Mouse (Mus musculus) spleen, postnatal 10 days (tissue): ENCODE results near the gene Ankrd35.
"Not testable (repeated sequence)": the region's sequence is repeated elsewhere in the genome, so short reads cannot be mapped to it uniquely, and the experiment has no call there.

ENCODE experiments used
- DNase-seq, 2 experiments: peaks; one replicate each; pipeline ENCODE4 v3.0.0; 2021 to 2022; ENCODE audit warnings: low spot score in 2 of 2

Gene Ankrd35

GRCm38 (mm10) chr3:96673514-96673913 lies 3.6 kb downstream of the Ankrd35 start:
- DNase-seq, result no peak

GRCm38 (mm10) chr3:96674442-96674841 lies 4.5 kb downstream of the Ankrd35 start:
- DNase-seq, result no peak

- no peak for DNase-seq
Measured at GRCm38 (mm10) chr3:96675171-96675570, 5.2 kb downstream of the Ankrd35 start.

- DNase-seq, result no peak
Measured at GRCm38 (mm10) chr3:96675690-96676089, 5.8 kb downstream of the Ankrd35 start.

DNA sequence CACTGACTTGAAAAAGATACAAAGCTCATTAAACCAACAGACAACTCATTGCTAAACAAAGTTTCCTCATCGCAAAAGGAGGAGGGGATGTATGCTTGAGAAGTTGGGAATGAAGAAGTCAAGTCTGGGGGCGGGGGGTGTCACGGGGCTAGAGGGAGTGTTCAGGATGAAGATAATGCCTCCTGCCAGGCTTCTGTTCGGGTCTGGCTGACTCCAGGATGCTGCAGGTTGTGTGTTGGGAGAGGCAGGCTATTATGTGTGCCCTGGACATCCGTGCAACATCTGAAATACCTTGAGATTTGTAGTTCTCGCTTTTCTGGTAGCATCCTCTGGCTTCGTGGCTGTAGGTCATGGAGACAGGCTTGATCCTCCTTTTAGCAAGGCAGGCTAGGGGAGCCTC lies 8.5 kb downstream of the Ankrd35 start:
- no peak for DNase-seq

DNA sequence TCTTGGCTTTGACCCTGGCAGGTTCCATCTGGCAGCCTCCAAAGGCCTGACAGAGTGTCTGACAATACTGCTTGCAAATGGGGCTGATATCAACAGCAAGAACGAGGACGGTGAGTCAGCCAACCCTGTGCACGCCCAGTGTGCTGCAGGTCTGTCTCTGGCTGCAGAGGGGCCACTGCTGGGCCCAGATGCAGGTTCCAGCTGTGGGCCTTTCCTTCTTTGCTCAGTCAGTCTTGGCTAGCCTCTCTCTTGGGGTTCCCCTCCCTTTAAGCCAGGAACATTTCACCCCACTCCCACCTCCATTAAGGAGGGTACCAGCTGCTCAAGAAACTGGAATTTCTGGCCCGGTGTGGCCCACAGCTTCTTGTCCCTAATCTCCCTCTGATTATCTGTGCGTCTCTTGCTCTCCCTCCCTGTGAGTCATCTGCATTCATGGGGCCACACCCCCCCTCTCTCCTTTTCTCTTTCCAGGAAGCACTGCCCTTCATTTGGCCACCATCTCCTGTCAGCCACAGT lies 9.3 kb downstream of the Ankrd35 start:
- no peak for DNase-seq

DNA sequence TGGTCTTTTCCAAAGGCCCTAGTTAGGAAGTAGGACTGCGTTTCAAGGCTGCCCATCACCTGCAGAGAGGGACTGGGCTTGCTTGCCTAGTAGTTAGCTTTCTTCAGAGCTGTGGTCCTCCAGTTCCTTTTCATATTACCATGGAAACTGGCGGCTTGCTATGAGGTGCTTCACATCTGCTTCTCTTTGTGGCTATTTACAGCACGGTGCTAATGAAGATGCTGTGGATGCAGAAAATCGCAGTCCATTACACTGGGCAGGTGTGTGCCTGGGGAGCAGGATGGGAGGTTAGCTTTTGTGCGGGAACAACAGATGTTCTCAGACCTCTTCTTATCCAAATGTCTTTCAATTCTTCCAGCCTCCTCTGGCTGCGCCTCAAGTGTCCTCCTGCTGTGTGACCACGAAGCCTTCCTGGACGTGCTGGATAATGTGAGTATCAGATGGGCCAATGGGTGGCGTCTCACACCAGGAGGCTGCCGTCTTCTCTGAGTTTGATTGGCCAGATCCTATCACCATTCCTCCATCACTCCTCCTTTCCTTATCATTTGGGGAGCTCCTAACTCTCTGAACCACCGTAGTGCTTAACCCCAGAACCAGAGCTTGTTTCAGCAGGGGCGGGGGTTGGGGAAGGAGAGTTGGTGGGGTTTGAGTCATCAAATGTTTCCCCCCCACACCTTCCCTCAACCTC lies 10.5 kb downstream of the Ankrd35 start:
- DNase-seq, result no peak

DNA sequence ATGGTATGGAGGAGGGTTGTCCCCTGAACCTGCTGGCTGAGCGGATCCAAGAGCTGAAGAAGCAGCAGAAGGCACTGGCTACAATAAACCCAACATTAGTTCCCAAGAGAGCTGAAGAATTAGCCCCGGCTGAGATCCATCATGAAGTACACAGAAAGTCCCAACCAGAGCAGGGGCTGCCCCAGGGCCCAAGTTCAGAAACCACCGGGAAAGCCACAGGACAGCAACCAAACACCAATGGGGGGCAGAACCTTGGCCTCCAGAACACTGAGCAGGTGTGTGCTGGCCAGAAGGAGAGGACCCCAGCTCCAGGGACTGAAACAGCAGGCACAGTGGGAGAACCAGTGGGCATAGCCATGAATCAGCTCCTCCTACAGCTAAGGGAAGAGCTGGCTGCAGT lies 13.6 kb downstream of the Ankrd35 start:
- DNase-seq, result no peak

DNA sequence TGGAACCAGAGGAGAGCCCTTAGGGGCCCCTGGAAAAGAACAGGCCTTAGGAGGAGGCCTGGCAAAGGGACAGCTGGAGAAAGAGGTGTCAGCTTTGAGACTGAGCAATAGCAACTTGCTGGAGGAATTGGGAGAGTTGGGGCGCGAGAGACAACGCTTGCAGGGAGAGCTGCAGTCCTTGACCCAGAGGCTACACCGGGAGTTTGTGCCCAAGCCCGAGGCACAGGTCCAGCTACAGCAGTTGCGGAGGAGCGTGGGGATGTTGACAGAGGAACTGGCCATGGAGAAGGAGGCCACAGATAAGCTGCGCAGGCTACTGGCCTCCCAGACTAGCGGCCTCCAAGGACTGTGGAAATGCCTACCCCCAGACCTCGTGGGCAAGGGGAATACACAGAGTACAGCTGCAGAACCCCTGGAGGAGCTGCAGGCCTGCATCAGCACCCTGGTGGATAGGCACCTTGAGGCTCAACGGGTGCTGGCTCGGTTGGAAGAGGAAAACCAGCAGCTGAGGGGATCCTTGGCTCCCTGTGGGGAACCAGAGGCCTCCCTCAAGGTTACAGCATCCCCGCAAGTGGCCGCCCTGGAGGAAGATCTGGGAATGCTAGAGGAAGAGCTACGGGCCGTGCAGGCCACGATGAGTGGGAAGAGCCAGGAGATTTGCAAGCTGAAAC lies 14.4 kb downstream of the Ankrd35 start:
- no peak for DNase-seq

GRCm38 (mm10) chr3:96684822-96685156 lies 14.9 kb downstream of the Ankrd35 start:
- no peak for DNase-seq

GRCm38 (mm10) chr3:96686057-96686456 lies 16.1 kb downstream of the Ankrd35 start:
- DNase-seq, result not testable (repeated sequence)

DNA sequence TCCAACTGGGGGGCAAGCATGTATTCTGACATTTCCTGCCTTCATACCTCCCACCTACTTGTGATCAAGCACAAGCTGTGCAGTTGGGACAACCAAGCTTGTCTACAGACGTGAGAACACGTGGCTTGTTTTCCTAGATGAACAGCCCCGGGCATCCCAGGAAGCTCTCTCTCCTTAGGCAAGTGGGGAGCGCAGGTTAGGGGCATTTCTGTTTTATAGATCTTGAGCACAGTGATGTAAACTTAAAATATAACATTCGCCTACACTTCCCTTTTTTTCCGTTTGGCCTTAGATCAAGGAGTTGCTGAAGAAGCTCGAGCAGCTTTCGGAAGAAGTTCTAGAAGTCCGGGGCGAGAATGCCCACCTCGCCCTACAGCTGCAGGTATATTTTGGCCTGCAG lies 18.9 kb downstream of the Ankrd35 start:
- no peak for DNase-seq

- DNase-seq, result no peak
Measured at GRCm38 (mm10) chr3:96690298-96690697, 20.4 kb downstream of the Ankrd35 start.

- DNase-seq, result no peak
Measured at GRCm38 (mm10) chr3:96692506-96692905, 22.6 kb downstream of the Ankrd35 start.

DNA sequence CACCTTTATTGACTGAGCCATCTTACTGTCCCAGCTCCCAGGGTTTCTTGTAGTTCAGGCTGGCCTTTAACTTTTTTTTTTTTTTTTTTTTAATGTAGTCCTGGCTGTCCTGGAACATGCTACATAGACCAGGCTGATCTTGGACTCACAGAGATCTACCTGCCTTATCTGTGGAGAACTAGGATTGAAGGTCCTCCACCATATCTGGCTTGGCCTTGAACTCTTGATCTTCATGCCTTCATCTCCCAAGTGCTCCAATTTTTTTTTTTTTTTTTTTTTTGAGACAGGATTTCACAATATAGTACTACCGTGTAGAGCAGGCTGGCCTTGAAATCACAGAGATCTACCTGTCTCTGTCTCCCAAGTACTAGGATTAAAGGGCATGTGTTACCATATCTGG lies 23.6 kb downstream of the Ankrd35 start:
- no peak for DNase-seq

DNA sequence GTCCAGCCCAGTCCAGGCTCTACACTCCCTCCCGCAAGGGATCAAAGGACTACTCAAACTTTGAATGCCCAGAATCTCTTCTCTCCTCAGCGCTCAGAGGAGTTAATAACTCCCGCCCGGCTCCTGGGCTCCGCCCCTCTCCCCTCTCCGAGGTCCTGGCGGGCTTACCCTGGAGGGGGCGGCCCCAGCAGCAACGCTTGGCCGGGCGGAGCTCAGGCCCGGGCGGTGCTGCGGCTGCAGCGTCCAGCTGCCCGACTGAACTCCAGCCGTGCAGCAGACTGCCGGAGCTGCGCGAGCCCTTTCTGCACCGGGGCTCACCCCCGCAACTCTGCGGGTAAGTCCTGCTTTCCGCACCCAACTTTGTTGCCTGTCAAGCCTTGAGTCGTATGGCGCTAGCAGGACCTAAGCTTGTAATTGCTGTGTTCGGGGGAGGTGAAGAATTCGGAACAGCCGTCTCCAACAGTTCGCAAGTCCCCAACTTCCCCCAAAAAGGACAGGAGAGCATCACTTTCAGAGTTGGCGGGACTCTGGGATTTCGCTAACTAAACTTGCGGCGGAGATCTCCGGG lies 26.4 kb downstream of the Ankrd35 start, which contains the start of gene Pias3:
TSS of gene Pias3 (plus strand) at position 187 of the 568 bp plus-strand sequence.
- DNase-seq, result peak; percentile 65 to 76

GRCm38 (mm10) chr3:96696766-96697732 lies 27.1 kb downstream of the Ankrd35 start:
- DNase-seq, result peak; percentile 82 to 88

DNA sequence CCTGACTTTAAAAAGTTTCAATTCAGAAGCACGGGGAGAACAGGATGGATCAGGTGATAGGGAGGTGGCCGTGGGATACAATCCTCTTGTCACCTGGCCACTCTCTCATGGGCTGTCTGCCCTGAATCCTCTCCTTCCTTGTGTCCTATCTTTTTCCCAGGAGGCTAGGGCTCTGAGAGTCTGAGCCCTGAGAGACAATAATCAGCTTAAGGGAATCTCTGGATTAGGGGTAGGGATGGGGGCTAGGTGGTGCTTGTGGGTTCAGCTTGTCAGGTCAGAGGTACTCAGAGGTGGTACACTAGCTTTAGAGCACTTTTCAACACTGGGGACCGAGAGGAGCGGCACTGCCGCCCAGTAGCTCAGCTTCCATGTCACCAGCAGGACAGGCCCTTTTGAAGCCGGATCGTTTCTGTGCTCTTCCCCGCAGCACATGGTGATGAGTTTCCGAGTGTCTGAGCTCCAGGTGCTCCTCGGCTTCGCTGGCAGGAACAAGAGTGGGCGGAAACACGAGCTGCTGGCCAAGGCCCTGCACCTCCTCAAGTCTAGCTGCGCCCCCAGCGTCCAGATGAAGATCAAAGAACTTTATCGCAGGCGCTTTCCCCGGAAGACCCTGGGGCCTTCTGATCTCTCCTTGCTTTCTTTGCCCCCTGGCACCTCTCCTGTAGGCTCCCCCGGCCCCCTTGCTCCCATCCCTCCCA lies 29.2 kb downstream of the Ankrd35 start:
- DNase-seq, result no peak

DNA sequence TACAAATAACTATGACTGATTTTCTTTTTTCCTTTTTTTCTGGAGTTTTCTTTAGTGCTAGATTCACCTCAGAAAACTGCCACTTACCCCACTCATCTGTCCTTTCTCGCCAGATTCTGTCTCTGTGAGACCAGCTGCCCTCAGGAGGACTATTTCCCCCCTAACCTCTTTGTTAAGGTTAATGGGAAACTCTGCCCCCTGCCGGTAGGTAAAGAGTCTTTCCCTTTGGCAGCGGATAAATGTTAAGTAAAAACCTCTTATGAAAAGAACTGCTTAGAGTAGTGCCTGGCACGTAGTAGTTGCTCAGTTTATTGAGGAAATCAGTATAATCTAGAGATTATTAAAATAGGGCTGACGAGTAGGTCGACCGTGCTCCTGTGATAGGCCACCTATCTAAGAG lies 30.4 kb downstream of the Ankrd35 start:
- peak in 1 of 2 experiments; percentile 70 for DNase-seq

GRCm38 (mm10) chr3:96701003-96701402 lies 31.1 kb downstream of the Ankrd35 start:
- DNase-seq, result no peak

GRCm38 (mm10) chr3:96704778-96705177 lies 34.8 kb downstream of the Ankrd35 start:
- DNase-seq, result peak in 1 of 2 experiments; percentile 60
